Mouse (Mus musculus) left cerebral cortex, postnatal 25 days (tissue): ENCODE data around the gene Abr. TPM values are rescaled to one million over a fixed set of nuclear protein-coding genes. Genes with fewer than 3 reads are reported as not detected.

ENCODE experiments used
- DNase-seq, 2 experiments: peaks; one replicate each; pipeline ENCODE4 v3.0.0; 2022; ENCODE audit warnings: low spot score in 2 of 2, mixed read lengths in 1 of 2
- intact Hi-C: fragments of 180-260 bp; cut with DNase I; formaldehyde crosslinking; loops from one replicate; pipeline ENCODE4 v1.15.1; 2025
- total RNA-seq, 2 experiments: library from RNA; stranded (reverse); gene quantifications; 2 replicates each; pipeline ENCODE4 v1.2.3; 2021

Abr gene
- total RNA-seq, 2 experiments from 2014 or later, result 458 to 459 TPM

DNA sequence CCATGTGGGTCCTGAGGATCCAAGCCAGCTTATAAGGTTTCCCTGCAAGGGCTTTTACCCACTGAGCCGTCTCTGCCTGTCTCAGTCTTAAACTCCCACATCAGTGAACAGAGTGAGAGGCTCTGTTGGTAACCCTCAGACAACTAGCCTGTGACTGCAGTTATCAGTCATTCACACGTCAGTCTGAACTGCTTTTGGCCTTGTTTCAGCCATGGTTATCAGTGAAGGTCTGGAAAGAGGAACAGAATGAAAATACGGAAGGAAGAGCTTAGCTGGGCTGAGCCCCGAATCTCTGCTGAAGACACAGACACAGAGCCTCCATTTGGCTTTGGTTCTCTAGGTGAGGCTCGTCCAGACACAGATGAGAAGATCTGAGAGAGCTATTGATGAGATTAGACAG, 6.5 kb upstream of the Abr start:
- no peak for DNase-seq
- intact Hi-C loops, result no loop called here

DNA sequence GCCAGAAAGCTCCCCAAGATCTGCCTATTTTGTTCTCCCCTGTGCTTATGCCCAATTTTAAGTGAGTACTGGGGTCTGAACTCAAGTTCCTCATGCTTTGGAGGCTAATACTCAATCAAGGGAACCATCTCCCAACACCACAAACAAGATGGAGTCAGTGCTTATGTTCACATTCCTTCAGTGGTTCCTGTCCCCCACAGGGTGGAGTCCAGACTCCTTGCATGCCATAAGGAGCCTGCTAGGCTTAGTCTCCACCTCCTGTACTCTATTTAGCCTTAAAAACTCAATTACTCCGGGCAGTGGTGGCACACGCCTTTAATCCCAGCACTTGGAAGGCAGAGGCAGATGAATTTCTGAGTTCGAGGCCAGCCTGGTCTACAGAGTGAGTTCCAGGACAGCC, 2.8 kb upstream of the Abr start:
- no peak for DNase-seq
- intact Hi-C loops, result no loop called here

DNA sequence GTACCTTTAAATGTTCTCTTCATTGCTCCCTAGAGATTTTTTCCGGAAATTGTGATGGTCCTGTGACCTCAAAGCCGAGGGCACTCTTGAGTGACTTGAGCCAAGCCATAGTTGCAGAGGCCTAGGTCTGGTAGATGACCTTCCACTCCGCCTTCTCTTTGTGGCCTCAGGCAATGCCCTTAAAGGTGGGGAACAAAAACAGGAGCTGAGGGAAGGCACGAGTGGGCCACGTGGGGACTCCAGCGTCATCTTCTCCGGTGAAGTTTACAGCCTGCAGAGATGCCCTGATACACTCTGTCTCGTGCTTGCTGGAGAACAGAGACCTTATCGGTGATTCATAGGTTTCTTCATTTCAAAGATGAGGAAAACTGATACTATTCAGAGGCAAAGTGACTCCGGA, 2.0 kb upstream of the Abr start:
- DNase-seq, result no peak
- intact Hi-C loops, result no loop called here

DNA sequence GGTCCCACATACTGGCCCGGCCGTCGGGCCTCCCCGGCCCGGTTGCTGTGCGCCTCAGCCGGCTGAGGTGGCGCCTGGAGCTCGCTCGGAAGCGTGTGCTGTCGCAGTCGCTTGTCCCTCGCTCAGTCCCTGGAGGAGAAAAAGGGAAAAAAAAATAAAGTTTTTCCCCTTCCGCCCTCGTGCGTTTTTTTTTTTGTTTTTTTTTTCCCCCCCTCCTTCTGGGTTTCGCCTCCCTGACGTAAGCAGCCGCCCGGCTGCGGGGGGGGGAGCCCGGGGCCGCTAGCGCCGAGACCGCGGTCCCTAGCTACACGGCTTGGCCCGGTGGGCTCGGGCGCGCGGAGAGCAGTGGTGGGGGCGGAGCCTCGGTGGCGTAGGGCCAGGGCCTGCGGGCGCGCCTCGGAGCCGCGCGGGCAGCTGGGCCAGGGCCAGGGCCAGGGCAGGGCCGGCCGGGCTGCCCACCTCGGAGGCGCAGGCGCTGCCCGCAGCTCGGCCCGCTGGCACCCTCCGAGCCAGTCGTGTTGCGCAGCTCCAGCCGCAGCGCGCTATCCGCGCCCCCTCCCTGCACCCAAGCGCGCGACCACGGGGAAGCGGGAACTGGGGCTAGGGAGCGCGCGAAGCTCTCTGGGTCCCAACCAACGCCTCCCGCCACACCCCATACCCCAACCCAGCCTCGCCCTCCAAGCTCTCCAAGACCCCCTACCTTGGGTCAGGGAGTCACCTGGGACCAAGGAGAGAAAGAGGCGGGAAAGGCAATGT, 1.3 kb upstream of the Abr start:
- intact Hi-C loops, result no loop called here
- peak in 1 of 2 experiments; percentile 38 for DNase-seq

DNA sequence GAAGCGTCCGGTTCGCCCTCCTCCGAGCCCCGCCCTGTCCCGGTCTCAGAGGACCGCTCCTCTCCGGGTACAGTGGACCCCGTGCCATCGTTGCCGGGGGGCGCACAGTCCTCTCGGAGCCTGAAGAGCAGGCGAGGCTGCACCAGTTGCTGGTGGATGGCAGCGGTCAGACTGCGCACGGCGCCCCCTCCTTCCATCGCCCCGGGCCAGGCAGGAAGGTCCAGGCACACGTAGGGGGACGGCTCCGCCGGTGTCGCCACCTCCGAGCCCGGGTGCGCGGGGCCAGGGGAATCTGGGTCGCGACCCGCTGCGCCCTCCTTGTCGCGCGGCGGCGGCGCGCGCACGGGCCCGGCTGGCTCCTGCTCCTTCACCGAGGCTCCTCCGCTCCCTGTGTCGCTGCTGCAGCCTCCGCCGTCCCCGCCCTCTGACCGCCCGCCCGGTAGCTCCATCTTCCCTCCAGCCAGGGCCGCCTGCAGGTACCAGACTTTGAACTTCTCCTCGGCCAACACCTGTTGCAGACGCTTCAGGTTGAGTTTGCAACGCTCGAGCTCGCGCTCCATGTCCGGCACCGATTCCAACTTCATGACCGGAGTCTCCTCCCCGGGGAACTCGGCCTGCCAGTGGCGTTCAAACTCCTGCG, 572 bp upstream of the Abr start:
- intact Hi-C loops, result no loop called here
- no peak for DNase-seq

DNA sequence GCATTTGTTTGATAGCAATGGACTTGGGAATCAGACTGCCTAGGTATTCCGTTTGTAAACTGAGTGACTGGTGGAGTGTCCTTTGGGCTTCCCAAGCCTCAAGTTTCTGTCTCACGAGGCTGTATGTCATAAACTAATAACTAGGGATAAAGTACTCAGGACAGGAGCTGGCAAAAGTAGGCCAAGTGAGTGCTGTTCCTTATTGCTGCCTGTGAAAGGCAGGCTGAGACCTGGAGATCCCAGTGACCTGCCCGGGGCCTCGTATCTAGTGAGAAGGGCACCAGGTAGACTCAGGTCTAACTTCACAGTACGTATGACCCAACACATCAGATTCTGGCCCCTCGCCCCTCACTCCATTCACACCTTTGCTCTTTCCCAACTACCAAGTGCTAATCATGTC, 4.0 kb downstream of the Abr start:
- no peak for DNase-seq
- intact Hi-C loops, result no loop called here

DNA sequence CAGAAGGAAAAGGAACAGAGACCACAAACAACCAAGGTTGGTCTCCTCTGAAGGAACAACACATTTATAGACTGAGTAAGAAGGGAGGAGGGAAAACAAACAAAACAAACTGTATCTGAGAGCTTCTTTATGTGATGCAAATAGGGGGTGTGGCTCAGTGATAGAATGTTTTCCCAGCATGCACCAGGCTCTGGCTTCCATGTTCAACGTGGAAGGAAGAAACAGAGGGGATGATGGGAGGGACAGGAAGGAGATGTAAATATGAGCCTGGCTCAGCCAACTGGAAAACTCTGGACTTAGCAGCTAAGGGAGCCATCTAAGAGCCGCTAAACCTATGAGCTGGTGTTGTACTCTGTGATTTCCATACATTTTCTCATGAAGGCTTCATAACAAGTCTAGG, 7.9 kb downstream of the Abr start:
- DNase-seq, result no peak

DNA sequence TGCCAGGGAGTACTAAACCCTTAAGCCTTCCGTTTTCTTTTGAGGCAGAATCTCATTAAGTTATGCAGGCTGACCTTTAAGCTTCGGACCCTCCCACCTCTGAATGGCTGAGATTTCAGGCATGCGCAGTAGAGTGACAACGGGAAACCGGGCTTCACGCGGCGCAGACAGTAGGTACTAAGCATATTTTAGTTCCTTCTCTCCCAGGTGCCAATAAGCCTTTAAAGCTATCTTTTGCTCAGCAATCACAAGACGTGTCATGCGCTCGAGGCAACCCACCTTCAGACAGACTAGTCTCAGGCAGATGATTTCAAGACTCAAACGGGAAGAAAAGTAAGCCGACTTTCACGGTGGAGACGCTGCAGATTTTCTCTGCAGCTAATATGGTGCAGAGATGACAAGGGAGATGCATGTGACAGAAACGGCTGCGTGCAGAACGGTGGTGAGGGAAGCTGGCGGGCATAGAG, 9.4 kb downstream of the Abr start:
- peak; percentile 69 to 79 for DNase-seq
- intact Hi-C loops, result no loop called here

More for the DNA sequence above, 7.9 kb downstream of the Abr start:
- intact Hi-C loops, result no loop called here

DNA sequence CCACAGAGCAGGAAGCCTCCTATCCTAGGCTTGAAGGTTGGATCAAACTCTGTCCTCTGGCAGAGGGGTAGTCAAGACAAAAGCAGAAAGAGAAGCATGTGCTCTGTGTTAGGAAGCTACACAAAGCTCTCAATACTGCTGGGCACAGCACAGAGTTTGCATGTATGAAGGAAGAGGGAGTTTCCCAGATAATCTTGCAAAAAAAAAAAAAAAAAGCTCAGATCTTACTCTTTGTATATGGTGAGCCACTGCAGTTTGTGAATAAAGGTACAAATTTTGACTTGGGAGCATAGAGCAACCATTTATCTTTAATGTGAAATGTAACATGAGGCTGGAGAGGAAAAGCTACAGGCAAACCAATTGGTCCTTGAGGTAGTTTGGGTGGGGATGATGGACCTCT, 11.2 kb downstream of the Abr start:
- no peak for DNase-seq
- intact Hi-C loops, result no loop called here

DNA sequence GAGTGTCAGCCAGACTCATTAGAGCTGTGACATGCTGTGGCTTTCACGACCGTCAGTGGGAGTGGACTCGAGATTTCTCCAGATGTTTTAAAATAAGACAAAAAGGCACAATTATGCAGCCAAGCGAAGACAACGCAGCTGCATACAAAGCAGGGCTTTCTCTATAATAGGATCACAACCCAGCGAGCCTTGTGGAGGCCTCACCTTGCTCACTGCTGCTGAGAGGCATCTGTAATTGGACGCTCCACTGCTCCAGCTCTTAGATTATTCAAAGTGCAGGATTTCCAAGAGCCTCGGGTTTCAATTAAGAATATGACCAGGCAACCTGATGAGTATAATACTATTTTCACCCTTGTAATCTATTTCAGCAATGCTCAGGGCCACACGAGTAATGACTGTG, 15.6 kb downstream of the Abr start:
- no peak for DNase-seq
- intact Hi-C loops, result no loop called here

DNA sequence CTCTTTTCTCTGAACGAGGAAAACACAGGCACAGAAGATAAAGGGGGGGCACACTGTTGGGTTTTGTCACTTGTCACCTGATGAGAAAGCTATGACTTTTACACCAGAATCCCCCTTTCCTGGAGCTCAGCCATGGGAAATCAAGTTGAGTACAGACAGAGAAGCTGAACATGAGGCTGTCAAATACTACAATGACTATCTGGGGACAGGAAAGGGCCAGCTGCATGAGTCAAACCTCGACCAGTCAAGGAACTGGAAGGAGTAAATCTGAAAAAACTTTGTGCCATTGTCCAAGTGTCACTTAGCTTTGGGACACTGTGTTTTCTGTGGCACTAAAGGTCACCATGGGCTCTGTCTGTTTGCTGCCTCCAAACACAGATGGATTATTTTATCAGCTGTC, 22.9 kb downstream of the Abr start:
- intact Hi-C loops, result loop anchor here (5.0 kb wide), 1 partner anchor 33 kb away; no protein-coding TSS in a partner anchor
- DNase-seq, result no peak

DNA sequence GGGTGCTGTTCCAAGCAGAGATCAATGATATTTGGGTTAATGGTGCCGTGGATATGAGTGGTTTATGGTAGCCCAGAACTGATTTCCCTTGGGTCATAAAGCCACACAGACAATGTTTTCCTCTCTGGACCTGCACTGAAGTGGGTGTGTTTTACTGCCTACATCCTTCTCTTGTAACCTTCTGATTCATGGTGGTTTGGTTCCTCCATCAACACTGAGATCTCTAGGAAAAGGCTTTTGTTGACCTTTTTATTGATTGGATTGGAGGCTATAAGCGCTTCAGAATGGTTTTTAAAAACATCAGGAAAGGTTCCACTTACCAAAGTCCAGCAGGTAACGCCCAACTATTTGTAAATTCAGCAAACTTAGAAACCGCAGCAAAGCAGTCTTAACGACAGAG, 23.4 kb downstream of the Abr start:
- intact Hi-C loops, result loop anchor here (5.0 kb wide), 1 partner anchor 34 kb away; no protein-coding TSS in a partner anchor
- DNase-seq, result no peak

DNA sequence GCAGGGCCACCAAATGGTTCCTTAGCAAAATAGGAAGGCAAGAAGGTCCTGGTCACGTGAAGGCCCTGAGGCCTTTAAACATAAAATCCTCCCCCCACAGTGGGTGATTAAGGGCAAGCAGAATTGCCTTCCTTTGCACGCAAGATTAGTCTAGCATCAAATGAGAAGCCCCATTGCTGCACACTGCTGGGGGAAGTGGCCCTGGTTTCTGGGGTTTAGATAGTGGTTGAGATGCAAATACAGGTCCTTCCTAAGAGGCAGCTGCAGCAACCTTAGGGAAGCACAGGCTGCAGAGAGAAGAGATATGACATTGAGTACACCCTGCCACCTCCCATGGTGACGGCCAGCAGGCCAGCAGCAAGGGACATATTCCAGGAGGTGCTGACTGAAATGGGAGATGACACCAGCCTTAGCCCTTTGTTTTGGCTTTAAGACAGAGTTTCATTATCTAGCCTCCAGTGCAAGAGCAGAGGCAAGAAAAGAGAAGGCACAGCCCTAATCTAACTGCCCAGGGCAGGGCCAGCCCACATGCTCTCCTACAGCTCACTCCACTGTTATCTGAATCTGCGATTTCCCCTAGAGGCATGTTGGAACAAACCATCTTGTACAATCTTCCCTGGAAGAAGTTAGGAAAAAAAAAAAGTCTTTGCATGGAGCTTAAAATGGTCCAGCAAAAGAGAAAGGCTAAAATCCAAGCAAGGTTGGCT, 28.3 kb downstream of the Abr start:
- intact Hi-C loops, result no loop called here
- no peak for DNase-seq

DNA sequence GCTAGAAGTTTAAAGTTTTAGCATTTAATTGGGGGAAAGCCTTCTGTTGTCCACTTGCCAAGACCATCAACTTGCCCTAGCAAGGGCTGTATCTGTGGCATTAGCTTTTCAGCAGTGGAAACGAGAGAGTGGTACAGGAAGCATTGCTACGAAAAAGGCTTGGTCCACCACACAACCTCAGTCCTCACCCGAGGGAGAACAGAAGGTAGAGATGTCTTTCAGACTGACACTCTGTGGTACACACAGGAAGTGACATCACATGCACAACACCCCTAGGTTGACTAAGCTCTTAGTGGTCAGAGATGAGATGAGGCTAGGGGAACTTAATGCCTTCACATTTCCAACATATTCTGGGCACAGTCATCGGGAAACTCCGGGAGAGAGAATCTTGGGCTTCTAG, 32.4 kb downstream of the Abr start:
- no peak for DNase-seq
- intact Hi-C loops, result no loop called here

DNA sequence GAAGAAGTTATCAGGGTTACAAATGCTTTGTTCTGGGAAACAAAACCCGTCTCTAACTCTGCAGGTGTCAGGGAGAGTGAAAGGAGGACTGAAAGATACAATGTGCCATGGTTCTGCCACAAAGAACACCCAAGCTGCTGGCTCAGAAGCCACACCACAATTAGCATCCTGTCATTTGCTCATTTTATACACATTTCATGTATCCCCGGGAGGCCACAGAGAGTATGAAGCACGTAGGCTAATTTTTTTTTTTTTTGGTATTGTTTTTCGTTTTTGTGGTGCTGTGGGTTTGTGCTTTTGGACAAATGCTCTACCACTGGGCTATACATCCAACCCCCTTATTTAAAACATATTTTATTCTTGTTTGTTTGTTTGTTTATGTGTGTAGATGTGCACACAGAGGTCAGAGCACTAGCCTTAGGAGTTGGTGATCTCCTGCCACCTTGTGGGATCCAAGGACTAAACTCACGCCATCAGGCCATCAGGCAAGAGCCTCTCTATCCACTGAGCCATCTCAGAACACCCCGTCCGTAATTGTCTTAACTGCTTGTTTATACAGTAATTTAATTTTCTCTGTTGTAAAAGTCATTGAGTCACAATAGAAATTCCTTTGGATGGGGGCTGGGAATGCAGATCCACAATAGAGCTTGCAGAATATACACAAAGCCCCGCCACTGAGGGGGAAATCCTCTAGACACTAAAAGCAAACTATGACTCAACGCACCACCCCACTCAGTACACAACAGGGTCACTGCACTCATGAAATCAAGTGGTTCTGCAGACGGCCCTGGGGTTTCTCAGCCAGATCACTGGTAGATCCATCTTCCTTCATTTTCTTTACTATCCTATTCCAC, 33.3 kb downstream of the Abr start:
- DNase-seq, result no peak
- intact Hi-C loops, result no loop called here

DNA sequence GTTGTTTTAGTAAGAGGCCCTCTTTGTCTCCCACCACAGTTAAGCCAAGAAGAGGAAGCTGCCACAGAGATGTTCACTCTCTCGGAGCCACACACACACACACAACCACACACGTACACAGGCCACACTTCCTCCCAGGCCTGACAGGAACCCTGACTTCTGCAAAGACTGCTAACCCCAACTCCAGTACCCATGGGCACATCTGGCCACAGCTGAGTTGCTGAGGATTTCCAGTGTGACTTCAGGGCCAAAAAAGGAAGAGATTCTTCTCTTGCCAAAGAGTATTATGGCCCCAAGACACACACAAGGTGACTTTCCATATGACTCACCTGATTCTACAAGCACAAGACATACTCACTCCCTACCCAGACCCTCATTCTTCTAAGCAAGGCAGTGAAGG, 34.1 kb downstream of the Abr start:
- intact Hi-C loops, result no loop called here
- DNase-seq, result no peak

DNA sequence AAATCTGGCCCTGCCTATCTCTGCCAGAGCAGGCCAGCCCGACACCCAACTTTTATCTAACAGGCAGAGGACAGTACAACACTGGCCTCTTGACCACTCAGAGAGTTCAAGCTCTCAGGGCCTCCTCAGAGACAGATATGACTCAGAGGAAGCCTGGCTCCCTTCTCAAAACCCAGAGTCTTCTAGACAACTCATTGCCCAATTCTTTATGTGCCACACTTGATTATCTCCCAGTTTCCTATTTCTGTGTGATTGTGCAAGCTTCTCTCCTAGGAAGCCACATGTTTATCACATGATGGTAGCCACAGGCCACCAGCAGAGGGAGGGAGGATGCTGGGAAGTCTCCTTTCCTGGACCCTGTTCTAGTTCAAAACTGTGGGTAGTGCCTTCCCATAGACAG, 34.8 kb downstream of the Abr start:
- DNase-seq, result no peak
- intact Hi-C loops, result no loop called here

DNA sequence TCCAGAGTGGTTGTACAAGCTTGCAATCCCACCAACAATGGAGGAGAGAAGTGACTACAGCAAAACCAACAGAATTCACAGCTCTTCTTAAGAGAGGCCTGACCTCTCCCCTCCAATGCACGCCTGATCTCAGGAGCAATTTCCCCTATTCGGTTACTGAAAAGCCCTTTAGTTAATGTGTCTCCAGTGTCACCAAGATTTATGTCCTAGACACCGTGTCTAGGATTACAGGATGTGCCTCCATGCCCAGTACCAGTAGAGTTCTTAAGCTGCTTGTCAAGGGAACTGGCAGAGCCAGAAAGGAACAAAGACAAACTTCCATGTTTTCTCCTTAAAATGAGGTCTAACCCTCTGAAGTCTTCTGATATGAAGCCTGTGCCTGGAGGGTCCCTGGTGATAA, 36.0 kb downstream of the Abr start:
- DNase-seq, result no peak
- intact Hi-C loops, result no loop called here

DNA sequence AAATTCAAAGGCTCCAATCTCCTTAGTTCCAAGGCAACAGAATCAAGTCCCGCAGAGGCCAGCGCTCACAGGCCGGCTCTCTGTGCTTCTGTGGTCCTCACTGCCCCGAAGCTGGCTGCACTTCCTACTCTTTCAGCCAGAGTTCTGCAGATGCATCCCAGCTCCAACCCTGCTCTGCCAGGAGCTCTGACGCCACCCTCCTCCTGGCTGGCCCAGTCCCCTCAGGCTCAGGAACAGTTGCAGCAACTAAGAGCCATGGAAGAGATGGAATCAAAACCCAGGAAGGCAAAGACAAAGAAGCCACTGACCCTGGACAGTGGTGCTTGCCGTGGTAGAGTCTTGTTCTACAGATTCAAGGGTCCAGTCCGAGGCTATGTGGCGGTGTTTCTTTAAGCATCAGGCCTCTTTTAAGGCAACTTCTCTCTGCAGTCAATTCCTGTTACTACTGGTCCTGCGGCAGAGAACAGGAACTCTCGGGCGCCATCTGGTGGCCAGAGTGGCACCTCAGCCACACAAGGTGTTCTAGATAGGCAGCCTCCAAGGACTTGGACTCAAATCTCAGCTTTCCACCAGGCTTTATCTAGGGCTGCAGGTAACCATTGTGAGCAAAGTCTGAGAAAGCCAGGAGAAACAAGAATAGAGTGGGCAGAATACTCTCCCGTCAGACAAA, 44.4 kb downstream of the Abr start:
- intact Hi-C loops, result loop anchor here (1.0 to 10.0 kb wide), 3 partner anchors 36 to 123 kb away; no protein-coding TSS in a partner anchor
- DNase-seq, result peak; percentile 90 to 96
